Mouse (Mus musculus) stomach, embryonic 15.5 days (tissue): ENCODE results near the gene Galnt5. TPM values are rescaled to one million over a fixed set of nuclear protein-coding genes. Genes with fewer than 3 reads are reported as not detected.
A peak's percentile ranks its signal among the peaks of the same experiment; 100 is the strongest.

Experiments used
- ATAC-seq: fragments of 200-750 bp; cut with Nextera tagmentation; 2 replicates; pipeline ENCODE4 v1.8.0; 2017; ENCODE audit warnings: low read depth, moderate number of reproducible peaks, moderate TSS enrichment; ENCODE audit not compliant: insufficient read depth, low FRiP score
- H3K27ac ChIP-seq: fragments of 300-500 bp; sonication (generic); 2 replicates; pipeline ENCODE4 v1.5.1; 2015; ENCODE audit warnings: mild to moderate bottlenecking, inconsistent platforms
- H3K27me3 ChIP-seq: fragments of 300-500 bp; sonication (generic); replicated peaks from 2 replicates; pipeline ENCODE4 v1.6.1; 2015; ENCODE audit warnings: inconsistent platforms
- H3K36me3 ChIP-seq: fragments of 300-500 bp; sonication (generic); 2 replicates; pipeline ENCODE4 v1.6.1; 2015; ENCODE audit warnings: inconsistent platforms
- H3K4me1 ChIP-seq: fragments of 300-500 bp; sonication (generic); 2 replicates; pipeline ENCODE4 v1.6.1; 2015; ENCODE audit warnings: inconsistent platforms
- H3K4me2 ChIP-seq: fragments of 300-500 bp; sonication (generic); 2 replicates; pipeline ENCODE4 v1.6.1; 2015; ENCODE audit warnings: mild to moderate bottlenecking, inconsistent platforms
- H3K4me3 ChIP-seq: fragments of 300-500 bp; sonication (generic); replicated peaks from 2 replicates; pipeline ENCODE4 v1.5.1; 2015; ENCODE audit warnings: inconsistent platforms
- H3K9ac ChIP-seq: fragments of 300-500 bp; sonication (generic); 2 replicates; pipeline ENCODE4 v1.6.1; 2015; ENCODE audit warnings: inconsistent platforms
- H3K9me3 ChIP-seq: fragments of 300-500 bp; sonication (generic); 2 replicates; pipeline ENCODE4 v1.6.1; 2016; ENCODE audit warnings: inconsistent platforms
- WGBS: fragments of 180-500 bp; shearing (Covaris S2); methylation state at CpG from one replicate; pipeline ENCODE4 v1.1.7; 2015; 5-methylcytosine and 5-hydroxymethylcytosine counted together
- polyA plus RNA-seq: library from polyadenylated mRNA; unstranded; fragments of >200 nt; fragmentation: Nextera tagmentation; extraction: Ambion mirVana; gene quantifications from 2 replicates; pipeline ENCODE4 v1.2.1, GENCODE M21; 2015

Galnt5 gene
- polyA plus RNA-seq, 1 experiment from 2014 or later, result 2.1 TPM

DNA sequence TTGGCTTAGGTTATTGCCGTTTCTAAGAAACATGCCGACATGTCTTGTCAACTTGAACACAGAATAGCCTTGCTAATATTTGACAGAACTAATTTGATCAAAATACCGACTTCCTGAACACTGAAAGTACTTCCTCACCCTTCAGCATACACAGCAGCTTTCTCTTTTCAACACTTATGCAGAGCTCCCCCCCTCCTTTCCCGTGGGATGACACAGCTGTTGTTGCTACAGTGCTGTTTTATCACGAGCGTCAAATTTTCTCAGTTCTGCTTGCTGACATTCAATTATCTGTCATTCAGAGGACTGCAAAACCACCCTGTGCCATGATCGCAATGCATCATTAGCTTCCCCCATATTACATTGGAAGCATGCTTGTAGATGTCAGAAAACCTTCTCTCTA is 44.2 kb downstream of the Galnt5 start:
- ATAC-seq, result no peak
- H3K4me1 ChIP-seq, result no peaks in the 10 kb centered on the region
- no peaks in the 10 kb centered on the region for H3K36me3 ChIP-seq
- H3K9ac ChIP-seq, result no peak overlapping the region
- no peaks in the 10 kb centered on the region for H3K9me3 ChIP-seq
- H3K4me2 ChIP-seq, result no peak overlapping the region
- H3K27ac ChIP-seq, result no peak overlapping the region
- H3K4me3 ChIP-seq, result no peak overlapping the region
- WGBS, result 46% methylated on average over 7 of the region's 7 CpGs
- H3K27me3 ChIP-seq, result no peaks in the 10 kb centered on the region

DNA sequence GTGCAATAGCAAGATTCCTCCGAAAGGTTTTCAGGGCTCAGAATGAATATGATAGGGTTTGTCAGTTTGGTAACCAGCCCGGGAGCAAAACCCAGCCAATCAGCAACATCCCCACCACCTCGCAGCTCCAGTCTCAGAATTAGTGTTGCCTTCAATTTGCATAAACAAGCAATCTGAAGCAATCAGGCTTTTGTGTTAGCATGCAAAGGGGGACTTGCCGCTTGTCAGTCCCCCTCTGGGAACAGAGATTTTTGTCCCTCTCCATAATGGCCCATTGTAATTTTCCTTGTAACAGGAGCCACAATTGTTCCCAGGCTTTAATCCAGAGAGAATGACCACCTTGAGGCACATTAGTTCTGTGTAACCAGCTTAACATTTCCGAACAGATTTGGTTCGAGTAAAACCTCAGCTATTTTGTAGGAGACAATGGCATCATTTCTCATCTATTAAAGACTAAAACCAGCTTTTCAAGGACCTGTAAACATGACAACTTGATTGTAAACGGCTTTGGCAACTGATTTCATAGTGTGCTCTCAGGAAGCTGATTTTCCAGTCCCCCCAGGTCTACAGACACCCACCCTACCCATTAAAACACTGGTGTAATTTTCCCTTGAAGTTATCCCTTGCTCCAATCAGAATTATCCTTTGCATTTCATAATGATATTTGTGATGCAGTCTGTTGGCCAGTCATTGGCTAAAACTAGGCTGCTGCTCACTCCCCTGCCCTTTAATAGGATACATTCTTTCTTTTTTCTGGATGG is 55.3 kb downstream of the Galnt5 start, which contains the start of gene Ermn:
Gene Ermn (minus strand): TSS at position 44 of the 761 bp plus-strand sequence.
- Histone ChIP-seq H3K4me2 (no peak within 1 kb of the TSS), H3K9ac (no peak within 1 kb of the TSS), H3K4me3 (no peak within 1 kb of the TSS), H3K4me1 (no peaks in the 10 kb centered on the region), H3K36me3 (no peaks in the 10 kb centered on the region), H3K9me3 (no peaks in the 10 kb centered on the region), H3K27ac (no peak within 1 kb of the TSS), H3K27me3 (no peaks in the 10 kb centered on the region)
- no peak for ATAC-seq
- WGBS, result 53% methylated on average over 7 of the region's 7 CpGs

DNA sequence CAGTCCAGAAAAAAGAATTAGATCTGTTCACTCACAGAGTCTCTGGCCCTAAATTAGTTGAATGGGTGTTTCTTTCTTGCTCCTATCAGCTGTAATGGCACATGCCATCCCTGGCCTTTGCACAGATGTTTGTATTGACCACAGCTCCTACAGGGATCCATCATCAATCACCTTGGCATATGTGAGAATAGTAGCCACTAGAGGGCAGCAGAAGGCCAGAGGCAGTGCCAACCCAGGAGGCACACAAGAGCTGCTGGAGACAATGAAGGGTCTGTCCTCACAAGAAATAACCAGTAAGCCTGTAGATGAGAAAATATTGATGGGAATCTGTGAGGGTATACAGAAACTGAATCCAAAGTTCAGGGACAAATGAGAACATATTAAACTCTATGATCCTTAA is 57.7 kb downstream of the Galnt5 start:
- H3K27ac ChIP-seq, result no peak overlapping the region
- H3K9me3 ChIP-seq, result no peaks in the 10 kb centered on the region
- H3K4me3 ChIP-seq, result no peak overlapping the region
- H3K9ac ChIP-seq, result no peak overlapping the region
- peak; percentile 39; the same call in 1 of the 2 replicates for ATAC-seq
- H3K4me1 ChIP-seq, result no peaks in the 10 kb centered on the region
- no peak overlapping the region for H3K4me2 ChIP-seq
- no peaks in the 10 kb centered on the region for H3K36me3 ChIP-seq
- H3K27me3 ChIP-seq, result no peaks in the 10 kb centered on the region

DNA sequence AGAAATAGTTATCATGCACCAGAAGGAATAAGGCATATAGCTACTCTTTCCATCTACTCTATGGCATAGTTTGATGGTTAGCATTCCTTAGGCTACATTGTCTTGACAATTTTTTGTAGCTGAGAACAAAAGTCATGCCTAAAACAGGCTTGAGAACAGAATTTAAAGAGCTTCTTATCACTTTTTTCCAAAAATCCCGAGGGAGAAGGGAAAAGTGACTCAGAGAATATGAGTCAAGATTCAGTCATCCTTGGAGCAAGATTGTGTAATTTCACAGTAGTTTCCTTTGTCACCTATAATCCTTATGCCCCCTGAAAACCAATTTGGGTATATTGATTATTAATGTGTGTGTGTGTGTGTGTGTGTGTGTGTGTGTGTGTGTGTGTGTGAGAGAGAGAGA is 82.2 kb downstream of the Galnt5 start:
- Histone ChIP-seq H3K4me2 (no peak overlapping the region), H3K4me1 (no peaks in the 10 kb centered on the region), H3K27ac (no peak overlapping the region), H3K27me3 (no peaks in the 10 kb centered on the region), H3K4me3 (no peak overlapping the region), H3K36me3 (no peaks in the 10 kb centered on the region), H3K9ac (no peak overlapping the region), H3K9me3 (no peaks in the 10 kb centered on the region)
- 40% methylated on average over 1 of the region's 1 CpGs for WGBS
- ATAC-seq, result no peak

GRCm38 (mm10) chr2:58086420-58086819 is 88.7 kb downstream of the Galnt5 start:
- no peak overlapping the region for H3K27ac ChIP-seq
- H3K9me3 ChIP-seq, result no peaks in the 10 kb centered on the region
- no peak for ATAC-seq
- WGBS, result 78% methylated on average over 1 of the region's 1 CpGs
- H3K4me1 ChIP-seq, result no peaks in the 10 kb centered on the region
- H3K4me2 ChIP-seq, result no peak overlapping the region
- no peak overlapping the region for H3K4me3 ChIP-seq
- H3K36me3 ChIP-seq, result no peaks in the 10 kb centered on the region
- no peaks in the 10 kb centered on the region for H3K27me3 ChIP-seq
- no peak overlapping the region for H3K9ac ChIP-seq

DNA sequence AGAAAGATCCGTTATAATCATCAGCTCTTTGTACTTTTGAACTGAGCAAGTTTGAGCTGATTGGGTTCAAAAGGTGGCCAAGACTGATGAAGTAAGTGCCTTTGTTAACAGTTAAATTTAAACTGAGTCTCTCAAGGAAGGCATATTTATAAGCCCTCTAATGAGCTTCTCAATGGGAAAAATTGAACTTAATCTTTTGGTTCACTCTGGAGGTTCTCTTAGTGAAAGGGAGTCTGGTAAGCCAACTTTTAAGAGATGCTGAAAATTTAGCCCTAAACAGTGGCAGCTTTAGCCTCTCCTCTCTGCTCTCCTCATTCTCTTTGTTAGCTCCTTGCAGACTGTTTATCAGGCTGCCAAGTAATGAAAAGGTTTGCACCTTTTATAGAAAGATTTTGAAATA is 97.1 kb downstream of the Galnt5 start:
- ATAC-seq, result no peak
- Histone ChIP-seq H3K4me3 (no peak overlapping the region), H3K9ac (no peak overlapping the region), H3K4me1 (no peaks in the 10 kb centered on the region), H3K9me3 (no peaks in the 10 kb centered on the region), H3K36me3 (no peaks in the 10 kb centered on the region), H3K4me2 (no peak overlapping the region), H3K27me3 (no peaks in the 10 kb centered on the region), H3K27ac (no peak overlapping the region)
- 58% methylated on average over 1 of the region's 1 CpGs for WGBS

Other genes with a start within 250 kb of the Galnt5 start
- gene Ermn, start 55.0 kb downstream of the Galnt5 start, polyA plus RNA-seq, result 0.05 TPM in 1 of 2 replicates, not detected in the other
- 2.2 and 2.3 TPM in 2 replicates for gene Cytip, start 197.6 kb downstream of the Galnt5 start, polyA plus RNA-seq